Mouse (Mus musculus): Measurements from ENCODE around the gene Pde6b.

Pde6b gene

GRCm38 (mm10) chr5:108388201-108388600 lies at the start of gene Pde6b:
Pde6b (plus strand) TSS chr5:108388391.
- no peak for DNase-seq (ENCODE audit: extremely low spot score)

GRCm38 (mm10) chr5:108343680-108344170 lies 44.5 kb upstream of the Pde6b start:
- DNase-seq (ENCODE audit: extremely low spot score), result no peak

- DNase-seq (ENCODE audit: extremely low spot score), result no peak
Measured at GRCm38 (mm10) chr5:108345313-108346071, 42.7 kb upstream of the Pde6b start.

GRCm38 (mm10) chr5:108347843-108348242 lies 40.3 kb upstream of the Pde6b start:
- no peak for DNase-seq (ENCODE audit: extremely low spot score)

GRCm38 (mm10) chr5:108349511-108350148 lies 38.6 kb upstream of the Pde6b start:
- DNase-seq (ENCODE audit: extremely low spot score), result no peak

- DNase-seq (ENCODE audit: extremely low spot score), result no peak
Measured at GRCm38 (mm10) chr5:108354056-108354455, 34.1 kb upstream of the Pde6b start.

- no peak for DNase-seq (ENCODE audit: extremely low spot score)
Measured at GRCm38 (mm10) chr5:108357862-108358261, 30.3 kb upstream of the Pde6b start.

- DNase-seq (ENCODE audit: extremely low spot score), result no peak
Measured at GRCm38 (mm10) chr5:108359491-108359890, 28.7 kb upstream of the Pde6b start.

GRCm38 (mm10) chr5:108360211-108360610 lies 28.0 kb upstream of the Pde6b start:
- no peak for DNase-seq (ENCODE audit: extremely low spot score)

GRCm38 (mm10) chr5:108362330-108362729 lies 25.9 kb upstream of the Pde6b start:
- no peak for DNase-seq (ENCODE audit: extremely low spot score)

GRCm38 (mm10) chr5:108366328-108366983 lies 21.7 kb upstream of the Pde6b start:
- no peak for DNase-seq (ENCODE audit: extremely low spot score)

- peak; percentile 63 for DNase-seq (ENCODE audit: extremely low spot score)
Measured at GRCm38 (mm10) chr5:108366984-108367841, 21.0 kb upstream of the Pde6b start.

- DNase-seq (ENCODE audit: extremely low spot score), result peak; percentile 27
Measured at GRCm38 (mm10) chr5:108367871-108368332, 20.3 kb upstream of the Pde6b start, which contains the start of gene Gm42517. Gm42517 (minus strand) TSS chr5:108367922.

GRCm38 (mm10) chr5:108368446-108368845 lies 19.7 kb upstream of the Pde6b start:
- no peak for DNase-seq (ENCODE audit: extremely low spot score)

GRCm38 (mm10) chr5:108368851-108369621 lies 19.2 kb upstream of the Pde6b start:
- peak; percentile 36 for DNase-seq (ENCODE audit: extremely low spot score)

- DNase-seq (ENCODE audit: extremely low spot score), result no peak
Measured at GRCm38 (mm10) chr5:108369964-108370363, 18.2 kb upstream of the Pde6b start.

- no peak for DNase-seq (ENCODE audit: extremely low spot score)
Measured at GRCm38 (mm10) chr5:108374079-108374478, 14.1 kb upstream of the Pde6b start.

- no peak for DNase-seq (ENCODE audit: extremely low spot score)
Measured at GRCm38 (mm10) chr5:108376059-108376458, 12.1 kb upstream of the Pde6b start.

- DNase-seq (ENCODE audit: extremely low spot score), result no peak
Measured at GRCm38 (mm10) chr5:108378346-108378745, 9.8 kb upstream of the Pde6b start.

- no peak for DNase-seq (ENCODE audit: extremely low spot score)
Measured at GRCm38 (mm10) chr5:108385632-108386031, 2.6 kb upstream of the Pde6b start.

- no peak for DNase-seq (ENCODE audit: extremely low spot score)
Measured at GRCm38 (mm10) chr5:108386449-108386848, 1.7 kb upstream of the Pde6b start.

All from embryo, embryonic 9.5 days (tissue).